Mouse (Mus musculus): ENCODE results near the gene Nptn. TPM values are rescaled to one million over a fixed set of nuclear protein-coding genes. Genes with fewer than 3 reads are reported as not detected.

The Nptn gene
- total and polyA plus RNA-seq, 2 experiments from 2014 or later = 236 to 362 TPM

DNA sequence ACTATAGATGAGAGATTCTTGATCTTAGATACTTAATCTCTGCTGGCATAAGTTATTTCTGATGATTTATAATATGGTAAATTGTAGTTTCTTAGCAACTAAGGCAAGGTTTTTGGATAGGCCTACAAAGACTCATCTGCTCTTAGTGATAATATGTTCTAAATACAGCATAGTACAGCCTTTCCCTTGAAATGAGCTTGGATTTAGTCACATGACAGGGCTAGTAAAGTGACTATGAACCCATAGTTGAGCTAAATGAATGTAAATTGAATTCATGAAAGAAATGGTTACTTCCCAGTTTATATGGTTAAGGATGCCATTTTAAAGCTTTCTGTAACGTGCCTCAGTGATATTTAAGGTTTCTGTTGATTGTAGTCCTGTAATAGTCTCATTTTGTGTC lies 2.3 kb downstream of the Nptn start:
- no peak overlapping the region for H3K27ac ChIP-seq (ENCODE audit: low read depth, low read length)
- DNase-seq (ENCODE audit: low spot score) = no peak
- TF ChIP-seq CTCF (IDR thresholded peaks at IDR 0.05) = no peak
- no peaks in the 10 kb centered on the region for H3K27me3 ChIP-seq (ENCODE audit: insufficient read depth, low read length)
- no peak overlapping the region for H3K9ac ChIP-seq (replicated peaks; ENCODE audit: low read length, poor library complexity, severe bottlenecking)
- peak overlapping the region; percentile 98; the same call in 1 of the 2 replicates for H3K4me3 ChIP-seq (ENCODE audit: low read depth, low read length)
- peak overlapping the region; percentile 83 for H3K4me2 ChIP-seq (ENCODE audit: low read depth, low read length, poor library complexity, severe bottlenecking)
- no peak for ATAC-seq (ENCODE audit: low FRiP score)
- no peaks in the 10 kb centered on the region for H3K9me3 ChIP-seq (ENCODE audit: low read length)
- no peaks in the 10 kb centered on the region for H3K36me3 ChIP-seq (ENCODE audit: insufficient read depth, low read length)
- peaks cover 3% of the 10 kb centered on the region; the same call in 1 of the 2 replicates for H3K4me1 ChIP-seq (ENCODE audit: insufficient read depth, low read length)
- WGBS = 74% methylated on average over 1 of the region's 1 CpGs

DNA sequence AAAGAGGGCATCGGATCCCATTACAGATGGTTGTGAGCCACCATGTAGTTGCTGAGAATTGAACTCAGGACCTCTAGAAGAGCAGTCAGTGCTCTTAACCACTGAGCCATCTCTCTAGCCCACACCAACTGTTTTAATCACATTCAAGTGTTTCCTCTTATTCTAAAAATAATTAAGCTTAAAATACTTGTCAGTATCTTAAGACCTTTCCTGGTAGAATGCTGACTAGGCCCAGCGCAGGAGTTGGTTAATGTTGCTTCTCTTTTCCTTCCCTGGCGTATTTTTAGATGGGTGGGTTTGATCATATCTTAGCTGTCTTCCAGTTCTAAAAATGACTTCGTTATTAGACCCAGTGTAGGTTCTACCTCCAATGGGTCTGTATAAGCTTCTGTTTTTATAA lies 6.6 kb downstream of the Nptn start:
- no peak for ATAC-seq (ENCODE audit: low FRiP score)
- DNase-seq (ENCODE audit: low spot score) = no peak
- no peak for TF ChIP-seq CTCF (IDR thresholded peaks at IDR 0.05)

DNA sequence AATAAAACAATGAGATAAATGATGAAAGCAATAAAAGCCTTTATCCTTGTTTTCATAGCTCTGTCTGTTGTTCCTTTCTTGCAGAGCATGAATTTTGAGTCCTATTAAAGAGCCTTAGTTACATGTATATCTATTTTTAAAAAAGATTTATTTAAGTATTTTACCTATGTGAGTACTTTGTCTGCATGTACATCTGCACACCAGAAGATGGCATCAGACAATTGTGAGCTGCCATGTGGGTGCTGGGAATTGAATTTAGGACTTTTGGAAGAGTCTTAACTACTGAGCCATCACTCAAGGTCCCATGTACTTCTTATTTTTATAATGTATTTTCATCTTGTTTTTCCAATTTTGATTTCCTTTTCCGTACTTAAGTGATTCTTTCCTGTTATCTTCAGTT lies 13.3 kb downstream of the Nptn start:
- no peak overlapping the region for H3K9ac ChIP-seq (replicated peaks; ENCODE audit: low read length, poor library complexity, severe bottlenecking)
- no peak for DNase-seq (ENCODE audit: low spot score)
- H3K9me3 ChIP-seq (ENCODE audit: low read length) = no peaks in the 10 kb centered on the region
- WGBS = 98% methylated on average over 1 of the region's 1 CpGs
- no peak overlapping the region for H3K4me2 ChIP-seq (ENCODE audit: low read depth, low read length, poor library complexity, severe bottlenecking)
- no peaks in the 10 kb centered on the region for H3K4me1 ChIP-seq (ENCODE audit: insufficient read depth, low read length)
- H3K36me3 ChIP-seq (ENCODE audit: insufficient read depth, low read length) = no peaks in the 10 kb centered on the region
- peak; percentile 6; the same call in 1 of the 2 replicates for TF ChIP-seq CTCF (IDR thresholded peaks at IDR 0.05)
- H3K27me3 ChIP-seq (ENCODE audit: insufficient read depth, low read length) = no peaks in the 10 kb centered on the region
- no peak overlapping the region for H3K4me3 ChIP-seq (ENCODE audit: low read depth, low read length)
- no peak overlapping the region for H3K27ac ChIP-seq (ENCODE audit: low read depth, low read length)
- no peak for ATAC-seq (ENCODE audit: low FRiP score)

More for the DNA sequence above, 6.6 kb downstream of the Nptn start:
- Histone ChIP-seq H3K9me3 (ENCODE audit: low read length) (no peaks in the 10 kb centered on the region), H3K36me3 (ENCODE audit: insufficient read depth, low read length) (no peaks in the 10 kb centered on the region), H3K27ac (ENCODE audit: low read depth, low read length) (no peak overlapping the region), H3K4me3 (ENCODE audit: low read depth, low read length) (no peak overlapping the region), H3K27me3 (ENCODE audit: insufficient read depth, low read length) (no peaks in the 10 kb centered on the region), H3K9ac (replicated peaks; ENCODE audit: low read length, poor library complexity, severe bottlenecking) (no peak overlapping the region), H3K4me1 (ENCODE audit: insufficient read depth, low read length) (no peaks in the 10 kb centered on the region), H3K4me2 (ENCODE audit: low read depth, low read length, poor library complexity, severe bottlenecking) (no peak overlapping the region)
- 90% methylated on average over 4 of the region's 4 CpGs for WGBS

DNA sequence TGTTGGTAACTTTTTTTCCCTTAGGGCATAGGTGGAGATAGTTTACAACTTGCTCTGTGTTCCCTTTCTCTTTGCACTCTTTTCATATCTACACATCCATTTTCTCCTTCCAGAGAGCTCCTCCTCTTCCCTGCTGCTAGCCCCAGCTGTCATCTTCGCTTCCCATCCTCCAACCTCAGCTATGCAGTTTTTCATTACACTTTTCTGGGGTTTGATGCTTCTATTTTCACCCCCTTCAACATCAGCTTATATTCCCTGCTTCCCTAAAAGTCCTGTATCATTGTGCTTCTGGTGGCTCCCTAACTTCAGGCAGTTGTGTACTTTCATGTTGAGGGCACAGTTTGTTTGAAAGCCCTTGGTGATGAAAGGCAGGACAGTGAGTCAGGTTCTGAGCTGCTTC lies 31.8 kb downstream of the Nptn start:
- no peak overlapping the region for H3K4me2 ChIP-seq (ENCODE audit: low read depth, low read length, poor library complexity, severe bottlenecking)
- ATAC-seq (ENCODE audit: low FRiP score) (no peak), DNase-seq (ENCODE audit: low spot score) (no peak)
- no peaks in the 10 kb centered on the region for H3K9me3 ChIP-seq (ENCODE audit: low read length)
- H3K4me1 ChIP-seq (ENCODE audit: insufficient read depth, low read length) = no peaks in the 10 kb centered on the region
- H3K27me3 ChIP-seq (ENCODE audit: insufficient read depth, low read length) = no peaks in the 10 kb centered on the region
- no peak for TF ChIP-seq CTCF (IDR thresholded peaks at IDR 0.05)
- no peak overlapping the region for H3K4me3 ChIP-seq (ENCODE audit: low read depth, low read length)
- no peak overlapping the region for H3K27ac ChIP-seq (ENCODE audit: low read depth, low read length)
- no peak overlapping the region for H3K9ac ChIP-seq (replicated peaks; ENCODE audit: low read length, poor library complexity, severe bottlenecking)
- H3K36me3 ChIP-seq (ENCODE audit: insufficient read depth, low read length) = no peaks in the 10 kb centered on the region
- WGBS = 64% methylated on average over 1 of the region's 1 CpGs

DNA sequence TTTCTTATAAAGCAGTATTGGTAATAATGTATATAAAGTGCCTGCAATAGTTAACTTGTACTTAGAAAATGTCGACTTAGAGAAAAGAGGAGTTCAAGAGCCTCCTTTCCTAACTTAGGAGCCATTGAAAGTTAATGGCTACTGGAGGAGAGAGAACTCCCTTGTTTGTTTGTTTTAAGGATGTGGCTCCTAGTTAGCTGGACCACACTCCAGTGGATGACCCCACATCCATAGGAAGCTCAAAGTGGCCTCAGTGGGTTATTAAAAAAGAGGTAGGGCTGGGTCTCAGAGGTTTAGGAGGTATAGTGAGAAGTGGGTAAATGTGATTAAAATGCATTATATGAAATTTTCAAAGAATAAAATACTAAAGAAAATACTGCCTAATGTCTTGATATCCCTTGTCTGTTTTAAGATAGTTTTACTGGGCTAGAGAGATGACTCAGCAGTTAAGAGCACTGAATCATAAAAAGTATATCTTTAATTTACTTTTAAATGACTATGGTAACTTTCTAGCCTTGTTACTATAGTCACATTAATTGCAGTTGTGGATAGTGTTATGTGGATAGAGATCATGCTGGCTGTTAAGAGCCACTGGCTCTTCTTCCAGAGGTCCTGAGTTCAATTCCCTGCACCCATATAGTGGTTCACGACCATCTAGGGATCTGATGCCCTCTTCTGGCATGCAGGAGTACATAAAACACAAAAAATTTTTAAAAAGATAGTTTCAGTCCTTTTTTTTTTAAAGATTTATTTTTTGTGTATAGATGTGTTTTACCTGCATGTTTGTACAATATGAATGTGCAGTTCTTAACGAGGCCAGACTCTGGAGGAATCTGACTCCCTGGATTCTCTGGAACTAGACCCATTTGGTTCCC lies 33.3 kb downstream of the Nptn start:
- H3K4me2 ChIP-seq (ENCODE audit: low read depth, low read length, poor library complexity, severe bottlenecking) = no peak overlapping the region
- no peaks in the 10 kb centered on the region for H3K36me3 ChIP-seq (ENCODE audit: insufficient read depth, low read length)
- ATAC-seq (ENCODE audit: low FRiP score) (no peak), DNase-seq (ENCODE audit: low spot score) (no peak)
- H3K4me1 ChIP-seq (ENCODE audit: insufficient read depth, low read length) = no peaks in the 10 kb centered on the region
- H3K27me3 ChIP-seq (ENCODE audit: insufficient read depth, low read length) = no peaks in the 10 kb centered on the region
- WGBS = 85% methylated on average over 3 of the region's 3 CpGs
- H3K9ac ChIP-seq (replicated peaks; ENCODE audit: low read length, poor library complexity, severe bottlenecking) = no peak overlapping the region
- H3K27ac ChIP-seq (ENCODE audit: low read depth, low read length) = no peak overlapping the region
- TF ChIP-seq CTCF (IDR thresholded peaks at IDR 0.05) = peak; percentile 30
- H3K4me3 ChIP-seq (ENCODE audit: low read depth, low read length) = no peak overlapping the region
- no peaks in the 10 kb centered on the region for H3K9me3 ChIP-seq (ENCODE audit: low read length)

DNA sequence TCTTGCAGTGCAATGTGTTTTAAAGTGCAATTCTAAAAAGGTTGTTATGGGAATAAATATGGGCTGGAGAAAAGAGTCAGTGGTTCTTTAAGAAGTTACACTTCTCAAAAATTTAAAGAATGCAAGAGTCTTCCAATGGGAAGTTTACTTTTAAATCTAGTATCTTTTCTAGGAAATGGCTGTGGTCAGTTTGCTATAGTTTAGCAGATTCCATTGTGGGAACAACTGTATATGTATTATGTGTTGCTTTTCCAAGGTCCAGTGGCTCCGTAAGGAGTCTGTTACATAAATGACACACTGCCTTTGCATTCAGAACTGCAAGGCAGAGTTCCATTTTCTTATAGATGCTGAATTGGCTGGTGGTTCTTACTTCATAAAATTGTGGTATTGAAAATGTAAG lies 41.0 kb downstream of the Nptn start:
- 84% methylated on average over 1 of the region's 1 CpGs for whole genome bisulfite sequencing
- Histone ChIP-seq H3K4me2 (ENCODE audit: low read depth, low read length, poor library complexity, severe bottlenecking) (no peak overlapping the region), H3K36me3 (ENCODE audit: insufficient read depth, low read length) (peaks cover 3% of the 10 kb centered on the region; the same call in 1 of the 2 replicates), H3K9me3 (ENCODE audit: low read length) (no peaks in the 10 kb centered on the region), H3K9ac (replicated peaks; ENCODE audit: low read length, poor library complexity, severe bottlenecking) (no peak overlapping the region), H3K27me3 (ENCODE audit: insufficient read depth, low read length) (no peaks in the 10 kb centered on the region), H3K27ac (ENCODE audit: low read depth, low read length) (no peak overlapping the region), H3K4me3 (ENCODE audit: low read depth, low read length) (no peak overlapping the region), H3K4me1 (ENCODE audit: insufficient read depth, low read length) (no peaks in the 10 kb centered on the region)
- DNase-seq (ENCODE audit: low spot score) (no peak), ATAC-seq (ENCODE audit: low FRiP score) (no peak)
- no peak for TF ChIP-seq CTCF (IDR thresholded peaks at IDR 0.05)

Data from midbrain, postnatal 0 days (tissue).